Mouse (Mus musculus) stomach, embryonic 15.5 days (tissue): ENCODE data around the gene Bora. TPM values are rescaled to one million over a fixed set of nuclear protein-coding genes. Genes with fewer than 3 reads are reported as not detected.
A peak's percentile ranks its signal among the peaks of the same experiment; 100 is the strongest.
"Not testable (repeated sequence)": the region's sequence is repeated elsewhere in the genome, so short reads cannot be mapped to it uniquely, and the experiment has no call there.

Experiments
- ATAC-seq: fragments of 200-750 bp; cut with Nextera tagmentation; 2 replicates; pipeline ENCODE4 v1.8.0; 2017; ENCODE audit warnings: low read depth, moderate number of reproducible peaks, moderate TSS enrichment; ENCODE audit not compliant: insufficient read depth, low FRiP score
- H3K27ac ChIP-seq: fragments of 300-500 bp; sonication (generic); 2 replicates; pipeline ENCODE4 v1.5.1; 2015; ENCODE audit warnings: mild to moderate bottlenecking, inconsistent platforms
- H3K27me3 ChIP-seq: fragments of 300-500 bp; sonication (generic); replicated peaks from 2 replicates; pipeline ENCODE4 v1.6.1; 2015; ENCODE audit warnings: inconsistent platforms
- H3K36me3 ChIP-seq: fragments of 300-500 bp; sonication (generic); 2 replicates; pipeline ENCODE4 v1.6.1; 2015; ENCODE audit warnings: inconsistent platforms
- H3K4me1 ChIP-seq: fragments of 300-500 bp; sonication (generic); 2 replicates; pipeline ENCODE4 v1.6.1; 2015; ENCODE audit warnings: inconsistent platforms
- H3K4me2 ChIP-seq: fragments of 300-500 bp; sonication (generic); 2 replicates; pipeline ENCODE4 v1.6.1; 2015; ENCODE audit warnings: mild to moderate bottlenecking, inconsistent platforms
- H3K4me3 ChIP-seq: fragments of 300-500 bp; sonication (generic); replicated peaks from 2 replicates; pipeline ENCODE4 v1.5.1; 2015; ENCODE audit warnings: inconsistent platforms
- H3K9ac ChIP-seq: fragments of 300-500 bp; sonication (generic); 2 replicates; pipeline ENCODE4 v1.6.1; 2015; ENCODE audit warnings: inconsistent platforms
- H3K9me3 ChIP-seq: fragments of 300-500 bp; sonication (generic); 2 replicates; pipeline ENCODE4 v1.6.1; 2016; ENCODE audit warnings: inconsistent platforms
- WGBS: fragments of 180-500 bp; shearing (Covaris S2); methylation state at CpG from one replicate; pipeline ENCODE4 v1.1.7; 2015; 5-methylcytosine and 5-hydroxymethylcytosine counted together
- polyA plus RNA-seq: library from polyadenylated mRNA; unstranded; fragments of >200 nt; fragmentation: Nextera tagmentation; extraction: Ambion mirVana; gene quantifications from 2 replicates; pipeline ENCODE4 v1.2.1, GENCODE M21; 2015

Gene Bora
- polyA plus RNA-seq = 57.2 and 63.8 TPM in 2 replicates

DNA sequence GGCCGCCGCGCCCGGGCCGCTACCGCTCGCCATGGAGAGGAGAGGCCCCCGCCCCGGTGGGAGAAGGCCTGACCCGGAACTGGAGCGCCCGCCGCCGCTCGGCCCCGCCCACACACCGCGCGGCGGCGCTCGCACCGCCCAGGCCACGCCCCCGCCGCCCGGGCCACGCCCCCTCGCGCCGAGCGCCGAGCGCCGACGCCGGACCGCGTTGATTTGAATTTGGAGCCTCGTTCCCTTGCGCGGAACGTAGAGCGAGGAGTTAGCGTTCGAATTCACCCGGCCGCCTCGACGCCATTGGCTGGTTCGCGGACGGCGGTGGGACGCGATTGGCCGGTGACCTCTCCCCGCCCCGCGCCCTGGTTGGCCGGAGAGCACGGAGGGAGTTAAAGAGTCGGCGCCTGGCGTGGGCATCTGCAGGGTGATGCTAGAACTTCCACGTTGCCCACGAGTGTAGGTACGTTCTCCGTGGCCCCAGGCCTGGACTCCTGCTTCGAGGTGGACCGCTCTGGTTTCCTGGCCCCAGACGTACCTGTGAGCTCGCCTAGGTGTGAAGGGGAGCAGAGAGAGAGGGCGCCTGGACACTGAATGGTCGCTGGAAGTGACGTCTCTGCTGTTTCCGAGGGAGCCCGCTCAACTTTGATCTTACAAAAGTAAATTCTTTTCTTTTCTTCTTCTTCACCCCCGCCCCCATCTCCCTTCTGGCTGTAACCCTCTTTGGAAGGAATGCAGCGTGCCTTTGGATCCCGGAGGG is at the start of gene Bora, which contains the start of gene Mzt1:
Gene Bora, plus strand, starts transcription at position 192 of the 751 bp plus-strand sequence.
Gene Mzt1, minus strand, starts transcription at position 104 of the 751 bp plus-strand sequence.
- Histone ChIP-seq H3K4me3 (peak within 1 kb of the TSS; percentile 96), H3K4me2 (peak within 1 kb of the TSS; percentile 70), H3K4me1 (peaks cover 18% of the 10 kb centered on the region), H3K9ac (peak within 1 kb of the TSS; percentile 86), H3K9me3 (no peaks in the 10 kb centered on the region), H3K27me3 (no peaks in the 10 kb centered on the region), H3K36me3 (peaks cover 4% of the 10 kb centered on the region; the same call in 1 of the 2 replicates), H3K27ac (peak within 1 kb of the TSS; percentile 78)
- ATAC-seq = peak; percentile 95
- WGBS = under 1% methylated on average over 74 of the region's 81 CpGs

DNA sequence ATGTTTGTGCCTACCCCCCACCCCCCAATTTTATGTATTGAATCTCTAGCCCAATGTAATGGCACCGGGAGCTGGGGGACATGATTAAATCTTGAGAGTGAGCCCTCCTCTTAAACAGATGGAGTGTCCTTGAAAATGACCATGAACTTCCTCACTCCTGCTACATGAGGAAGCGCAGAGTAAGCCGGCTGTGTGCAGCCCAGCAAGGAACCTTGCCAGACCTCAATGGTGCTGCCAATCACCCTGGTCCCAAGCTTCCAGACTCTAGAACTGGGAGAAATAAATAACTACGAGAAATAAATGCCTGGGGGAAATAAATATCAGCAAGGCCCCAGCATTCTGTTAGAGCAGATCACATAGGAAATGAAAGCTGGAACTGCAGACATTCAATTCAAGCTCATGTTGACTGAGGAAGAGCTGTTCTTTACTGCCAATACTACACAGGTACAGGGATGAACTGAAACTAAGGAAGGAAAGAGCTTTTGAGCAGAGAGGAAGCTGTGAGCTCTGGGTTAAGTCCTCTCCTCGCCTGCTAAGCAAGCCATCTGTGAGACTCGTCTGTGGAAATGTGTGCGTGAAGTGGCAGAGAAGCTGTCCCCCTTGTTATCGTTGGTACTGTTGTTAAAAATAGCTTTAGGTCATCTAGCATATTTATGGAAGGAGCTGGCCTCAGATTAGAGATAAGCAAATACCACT is 35.6 kb upstream of the Bora start:
- Histone ChIP-seq H3K27me3 (no peaks in the 10 kb centered on the region), H3K4me1 (no peaks in the 10 kb centered on the region), H3K36me3 (no peaks in the 10 kb centered on the region), H3K4me2 (no peak overlapping the region), H3K9ac (no peak overlapping the region), H3K9me3 (no peaks in the 10 kb centered on the region), H3K27ac (no peak overlapping the region), H3K4me3 (no peak overlapping the region)
- no peak for ATAC-seq
- 51% methylated on average over 8 of the region's 8 CpGs for WGBS

DNA sequence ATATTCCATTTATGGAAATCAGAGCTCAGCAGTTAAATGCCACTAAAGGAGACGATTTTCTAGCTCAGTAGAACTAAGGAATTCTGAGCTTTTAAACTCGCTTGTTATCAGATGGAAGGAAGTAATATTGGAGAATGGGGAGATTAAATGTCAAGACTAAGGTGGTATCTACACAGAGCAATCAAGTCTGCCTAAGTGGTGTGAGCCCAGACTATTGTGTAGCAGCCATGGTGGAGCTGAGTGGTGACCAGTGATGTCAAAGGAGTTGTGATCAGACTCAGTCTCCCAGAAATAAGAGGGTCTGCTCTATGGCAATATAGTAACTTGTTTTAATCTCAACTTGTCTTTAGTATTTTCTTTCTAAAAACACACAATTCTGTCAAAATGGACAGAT is 35.1 kb upstream of the Bora start:
- no peak for ATAC-seq
- Histone ChIP-seq H3K4me1 (no peaks in the 10 kb centered on the region), H3K4me3 (no peak overlapping the region), H3K9me3 (no peaks in the 10 kb centered on the region), H3K27ac (no peak overlapping the region), H3K4me2 (no peak overlapping the region), H3K9ac (no peak overlapping the region), H3K27me3 (no peaks in the 10 kb centered on the region), H3K36me3 (no peaks in the 10 kb centered on the region)
- 32% methylated on average over 2 of the region's 2 CpGs for WGBS

DNA sequence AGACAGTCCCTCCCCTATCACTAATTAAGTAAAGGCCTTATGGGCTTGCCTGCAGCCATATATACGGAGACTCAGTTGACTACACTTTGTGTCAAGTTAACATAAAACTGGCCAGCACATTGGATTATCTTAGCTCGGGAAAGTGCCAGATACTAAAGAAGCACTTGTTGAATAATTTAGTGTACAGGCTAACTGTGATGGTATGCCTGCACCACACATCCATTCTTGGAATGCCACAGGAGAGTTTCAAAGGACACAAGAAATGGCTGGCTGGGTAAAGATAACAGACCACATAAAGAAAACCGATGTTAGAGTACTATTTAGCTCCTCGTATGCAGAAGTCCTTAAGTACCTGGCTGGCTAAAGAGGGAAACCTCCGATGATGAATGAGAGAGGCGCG is 27.3 kb upstream of the Bora start:
- Histone ChIP-seq H3K4me3 (no peak overlapping the region), H3K27ac (no peak overlapping the region), H3K27me3 (no peaks in the 10 kb centered on the region), H3K9ac (no peak overlapping the region), H3K9me3 (no peaks in the 10 kb centered on the region), H3K36me3 (no peaks in the 10 kb centered on the region), H3K4me1 (no peaks in the 10 kb centered on the region), H3K4me2 (peak overlapping the region; percentile 16; the same call in 1 of the 2 replicates)
- 57% methylated on average over 7 of the region's 7 CpGs for WGBS
- ATAC-seq = no peak

DNA sequence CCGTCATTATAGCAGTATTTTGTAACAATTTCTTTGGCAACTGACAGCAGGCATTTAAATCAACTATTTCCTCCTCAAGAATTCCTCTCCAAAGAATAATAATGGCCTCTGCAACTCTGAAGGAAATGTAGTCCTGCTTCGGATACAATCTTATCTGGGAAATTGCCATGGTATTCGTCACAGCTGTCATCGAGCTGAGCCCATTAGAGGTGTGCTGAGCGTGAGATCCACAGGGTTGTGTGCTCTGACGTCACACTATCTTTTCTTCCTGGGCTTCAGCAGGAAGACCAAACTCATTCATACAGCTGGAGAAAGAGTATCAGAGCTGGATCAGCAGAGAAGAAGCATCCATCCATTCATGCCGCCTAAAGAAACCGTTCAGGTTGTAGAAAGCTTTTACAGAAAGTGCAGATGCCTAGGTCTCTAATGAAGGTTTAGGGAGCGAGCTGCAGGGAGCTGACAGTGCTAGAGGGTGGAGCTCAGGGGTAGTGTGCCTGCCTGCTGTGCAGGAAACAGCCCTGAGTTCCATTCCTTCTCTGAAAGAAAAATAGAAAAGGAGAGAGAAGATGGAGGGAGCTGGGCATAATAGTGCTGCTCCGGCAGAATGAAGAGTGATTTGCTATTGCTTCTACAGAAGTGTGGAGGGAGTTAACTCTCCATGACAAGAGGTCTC is 26.8 kb upstream of the Bora start:
- H3K27me3 ChIP-seq = no peaks in the 10 kb centered on the region
- WGBS = 32% methylated on average over 10 of the region's 10 CpGs
- H3K36me3 ChIP-seq = no peaks in the 10 kb centered on the region
- H3K9me3 ChIP-seq = no peaks in the 10 kb centered on the region
- H3K4me3 ChIP-seq = no peak overlapping the region
- H3K27ac ChIP-seq = no peak overlapping the region
- no peak overlapping the region for H3K9ac ChIP-seq
- no peak for ATAC-seq
- H3K4me1 ChIP-seq = no peaks in the 10 kb centered on the region
- H3K4me2 ChIP-seq = peak overlapping the region; percentile 16; the same call in 1 of the 2 replicates

DNA sequence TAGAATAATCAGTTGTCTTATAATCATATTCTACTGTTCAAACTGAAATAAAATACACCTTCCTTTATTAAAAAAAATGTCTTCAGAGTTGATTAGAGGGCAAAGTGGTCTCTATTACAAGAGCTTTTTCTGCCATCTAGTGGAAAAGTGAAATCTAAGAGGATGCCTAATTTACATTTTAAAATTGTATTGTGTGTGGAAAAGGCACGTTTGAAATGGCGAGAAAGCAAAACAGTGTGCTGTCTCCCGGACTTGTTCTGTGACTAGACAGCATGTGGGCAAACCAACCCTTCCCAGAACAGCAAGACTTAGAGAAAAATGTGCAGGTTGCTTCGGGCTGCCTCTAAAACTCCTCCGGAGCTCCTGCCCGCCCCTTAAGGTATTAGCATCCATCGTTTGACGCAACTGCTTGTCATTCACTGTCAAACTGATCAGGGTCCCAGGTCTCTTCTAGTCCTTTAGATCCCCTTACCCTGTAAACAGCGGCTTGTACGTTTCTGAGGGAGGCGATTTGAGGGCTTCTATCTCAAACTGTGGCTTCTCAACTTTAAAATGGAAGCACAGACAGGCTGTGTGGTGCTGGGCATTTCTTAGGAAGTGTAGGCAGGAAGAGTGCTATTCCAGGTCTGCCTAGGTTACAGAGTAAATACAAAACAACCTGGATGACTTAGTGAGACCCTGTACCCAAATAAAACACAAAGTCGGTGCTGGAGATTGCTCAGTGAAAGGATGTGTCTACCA is 23.5 kb upstream of the Bora start:
- WGBS = 45% methylated on average over 12 of the region's 12 CpGs
- no peaks in the 10 kb centered on the region for H3K36me3 ChIP-seq
- no peak overlapping the region for H3K9ac ChIP-seq
- H3K4me1 ChIP-seq = no peaks in the 10 kb centered on the region
- H3K9me3 ChIP-seq = no peaks in the 10 kb centered on the region
- H3K4me2 ChIP-seq = peak overlapping the region; percentile 31
- no peaks in the 10 kb centered on the region for H3K27me3 ChIP-seq
- H3K27ac ChIP-seq = no peak overlapping the region
- no peak for ATAC-seq
- no peak overlapping the region for H3K4me3 ChIP-seq

DNA sequence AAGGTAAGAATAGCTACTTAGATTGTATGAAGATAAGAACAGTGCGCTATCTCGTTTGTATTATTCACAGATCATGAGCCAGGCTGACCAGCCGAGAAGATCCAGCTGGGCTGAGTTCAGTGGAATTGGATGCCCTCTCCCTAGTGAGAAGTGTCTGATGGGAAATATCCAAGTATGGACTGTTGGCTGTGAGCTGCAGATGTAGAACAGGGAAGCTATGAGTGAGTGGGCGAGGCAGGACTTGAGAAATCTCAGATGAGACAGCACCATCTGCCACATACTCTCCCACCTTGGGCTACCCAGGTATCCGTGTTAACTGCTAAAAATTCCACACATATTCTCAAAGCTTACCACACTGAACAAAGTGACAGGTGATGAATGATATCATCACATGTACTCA is 16.0 kb upstream of the Bora start:
- ATAC-seq = no peak
- Histone ChIP-seq H3K9ac (no peak overlapping the region), H3K36me3 (no peaks in the 10 kb centered on the region; the same call in 1 of the 2 replicates), H3K27ac (no peak overlapping the region), H3K4me3 (no peak overlapping the region), H3K27me3 (no peaks in the 10 kb centered on the region), H3K4me1 (no peaks in the 10 kb centered on the region), H3K4me2 (no peak overlapping the region), H3K9me3 (no peaks in the 10 kb centered on the region)
- 57% methylated on average over 5 of the region's 5 CpGs for WGBS

DNA sequence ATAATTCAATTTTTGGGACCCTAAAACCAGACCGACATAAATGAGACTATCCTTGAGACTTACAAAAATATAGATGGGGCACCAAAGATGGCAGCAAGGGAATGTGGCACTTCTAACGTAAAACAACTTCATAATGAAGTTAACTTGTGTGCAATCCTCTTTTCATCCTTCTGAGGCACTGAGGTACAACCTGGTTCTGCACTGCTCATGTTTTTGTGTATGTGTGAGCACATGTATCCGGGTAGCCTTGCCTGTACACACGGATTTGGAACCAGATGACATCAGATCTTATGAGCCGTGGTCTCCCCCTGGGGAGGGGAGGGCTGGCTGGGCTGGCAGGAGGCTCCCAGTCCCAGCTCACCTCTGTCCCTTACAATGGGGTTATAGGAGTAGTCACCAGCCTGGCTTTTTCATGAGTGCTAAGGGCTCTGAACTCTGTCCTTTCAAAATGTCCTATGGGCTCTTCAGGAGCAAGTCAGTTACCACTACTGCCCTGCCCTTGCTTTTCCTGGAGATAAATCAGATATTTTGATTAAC is 14.6 kb upstream of the Bora start:
- H3K27ac ChIP-seq = no peak overlapping the region
- 84% methylated on average over 5 of the region's 5 CpGs for WGBS
- H3K4me2 ChIP-seq = no peak overlapping the region
- H3K4me1 ChIP-seq = no peaks in the 10 kb centered on the region
- no peaks in the 10 kb centered on the region for H3K27me3 ChIP-seq
- ATAC-seq = no peak
- H3K9ac ChIP-seq = no peak overlapping the region
- no peaks in the 10 kb centered on the region for H3K9me3 ChIP-seq
- no peaks in the 10 kb centered on the region; the same call in 1 of the 2 replicates for H3K36me3 ChIP-seq
- no peak overlapping the region for H3K4me3 ChIP-seq

DNA sequence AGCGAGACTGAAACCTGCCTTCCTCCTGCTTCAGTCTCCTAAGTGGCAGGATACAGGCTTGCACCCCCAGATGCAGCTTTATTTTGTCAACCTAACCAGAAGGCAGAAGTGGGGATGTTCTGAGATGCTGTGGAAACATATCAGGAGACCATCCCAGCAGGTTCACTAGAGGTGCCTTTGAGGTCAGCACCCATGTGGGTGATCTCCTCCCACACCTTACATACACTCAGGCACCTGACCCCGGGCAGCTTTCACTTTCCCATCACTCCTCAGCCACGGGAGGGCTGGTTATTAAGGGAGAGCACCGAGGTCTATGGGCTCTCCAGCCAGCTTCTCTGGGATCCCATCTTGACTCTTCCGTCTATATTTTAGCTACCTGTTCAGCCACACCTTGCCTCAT is 13.4 kb upstream of the Bora start:
- Histone ChIP-seq H3K27ac (no peak overlapping the region), H3K4me2 (no peak overlapping the region), H3K4me3 (no peak overlapping the region), H3K27me3 (no peaks in the 10 kb centered on the region), H3K9me3 (no peaks in the 10 kb centered on the region), H3K36me3 (peaks cover 3% of the 10 kb centered on the region; the same call in 1 of the 2 replicates), H3K9ac (no peak overlapping the region), H3K4me1 (no peaks in the 10 kb centered on the region)
- WGBS = 80% methylated on average over 5 of the region's 5 CpGs
- no peak for ATAC-seq

DNA sequence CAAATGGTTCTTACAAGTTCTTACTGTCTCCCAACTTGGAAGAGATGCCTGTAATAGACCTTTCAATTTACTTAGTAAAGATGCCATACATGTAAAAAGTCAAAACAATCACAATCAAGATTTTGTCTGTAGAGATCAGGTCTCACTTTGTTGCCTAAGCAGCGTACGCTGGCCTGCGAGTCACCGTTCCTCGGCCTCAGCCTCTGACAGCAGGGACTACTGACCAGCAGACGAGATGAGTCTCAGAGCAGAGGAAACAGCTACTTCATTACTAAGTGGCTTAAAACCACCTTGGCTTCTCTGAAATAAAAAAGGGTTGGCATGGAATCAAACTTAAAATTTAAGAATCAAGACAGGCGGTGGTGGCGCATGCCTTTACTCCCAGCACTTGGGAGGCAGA is 11.2 kb upstream of the Bora start:
- H3K9me3 ChIP-seq, H3K4me1 ChIP-seq, H3K27me3 ChIP-seq, H3K27ac ChIP-seq, H3K36me3 ChIP-seq, ATAC-seq, H3K4me3 ChIP-seq, H3K4me2 ChIP-seq, H3K9ac ChIP-seq: not testable (repeated sequence)
- 89% methylated on average over 8 of the region's 8 CpGs for WGBS

DNA sequence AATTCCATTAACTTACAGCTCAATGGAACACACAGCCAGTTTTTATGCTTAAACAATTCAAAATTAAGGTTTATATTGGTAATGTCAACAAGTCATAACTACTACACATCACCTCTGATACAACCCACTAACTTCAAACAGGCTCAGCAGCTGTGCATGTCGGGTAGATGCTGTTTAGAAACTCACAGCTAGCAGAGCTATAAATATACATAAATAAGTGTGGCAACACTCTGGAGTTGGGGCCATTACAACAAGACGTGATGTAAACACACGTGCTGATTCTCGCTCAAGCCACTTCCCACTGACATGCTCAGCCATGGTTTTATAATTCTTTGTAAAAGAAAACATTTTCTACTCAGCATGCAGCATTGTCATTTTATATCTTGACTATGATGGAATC is 10.0 kb upstream of the Bora start:
- H3K4me2 ChIP-seq = no peak overlapping the region
- H3K27me3 ChIP-seq = no peaks in the 10 kb centered on the region
- 0 out of 2 replicates have a peak, but pooled peaks cover 1% of the 10 kb centered on the region for H3K4me1 ChIP-seq
- ATAC-seq = no peak
- peaks cover 3% of the 10 kb centered on the region; the same call in 1 of the 2 replicates for H3K36me3 ChIP-seq
- no peaks in the 10 kb centered on the region for H3K9me3 ChIP-seq
- no peak overlapping the region for H3K9ac ChIP-seq
- no peak overlapping the region for H3K4me3 ChIP-seq
- 66% methylated on average over 4 of the region's 4 CpGs for WGBS
- H3K27ac ChIP-seq = no peak overlapping the region
